Mouse (Mus musculus): ENCODE results near the gene Mylk3.

GRCm38 (mm10) chr8:85373435-85374039 lies 12.6 kb downstream of the Mylk3 start:
- TF ChIP-seq CTCF (IDR thresholded peaks at IDR 0.05) (no peak), EP300 (IDR thresholded peaks at IDR 0.05) (no peak)
